Mouse (Mus musculus) hindbrain, embryonic 15.5 days (tissue): ENCODE data around the gene Dlg5. TPM values are rescaled to one million over a fixed set of nuclear protein-coding genes. Genes with fewer than 3 reads are reported as not detected.

Source experiments
- ATAC-seq: fragments of 200-750 bp; cut with Nextera tagmentation; 2 replicates; pipeline ENCODE4 v1.8.0; 2017; ENCODE audit warnings: low read depth, moderate number of reproducible peaks, moderate TSS enrichment; ENCODE audit not compliant: low FRiP score
- H3K27ac ChIP-seq: fragments of 300-500 bp; sonication (generic); replicated peaks from 2 replicates; pipeline ENCODE4 v1.5.1; 2015; ENCODE audit warnings: mild to moderate bottlenecking, inconsistent platforms
- H3K27me3 ChIP-seq: fragments of 300-500 bp; sonication (generic); 2 replicates; pipeline ENCODE4 v1.6.1; 2015; ENCODE audit warnings: control low read depth, inconsistent platforms
- H3K36me3 ChIP-seq: fragments of 300-500 bp; sonication (generic); 2 replicates; pipeline ENCODE4 v1.6.1; 2015; ENCODE audit warnings: control low read depth, inconsistent platforms
- H3K4me1 ChIP-seq: fragments of 300-500 bp; sonication (generic); replicated peaks from 2 replicates; pipeline ENCODE4 v1.6.1; 2015; ENCODE audit warnings: control low read depth, inconsistent platforms
- H3K4me2 ChIP-seq: fragments of 300-500 bp; sonication (generic); 2 replicates; pipeline ENCODE4 v1.6.1; 2015; ENCODE audit warnings: moderate library complexity, mild to moderate bottlenecking, inconsistent platforms
- H3K4me3 ChIP-seq: fragments of 300-500 bp; sonication (generic); 2 replicates; pipeline ENCODE4 v1.5.1; 2015; ENCODE audit warnings: mild to moderate bottlenecking, inconsistent platforms
- H3K9ac ChIP-seq: fragments of 300-500 bp; sonication (generic); 2 replicates; pipeline ENCODE4 v1.6.1; 2015; ENCODE audit warnings: inconsistent platforms
- H3K9me3 ChIP-seq: fragments of 300-500 bp; sonication (generic); 2 replicates; pipeline ENCODE4 v1.6.1; 2016; ENCODE audit warnings: control low read depth, inconsistent platforms
- WGBS: fragments of 180-500 bp; shearing (Covaris S2); methylation state at CpG from one replicate; pipeline ENCODE4 v1.1.7; 2015; 5-methylcytosine and 5-hydroxymethylcytosine counted together
- polyA plus RNA-seq: library from polyadenylated mRNA; unstranded; fragments of >200 nt; fragmentation: Nextera tagmentation; extraction: Ambion mirVana; gene quantifications from 2 replicates; pipeline ENCODE4 v1.2.1, GENCODE M21; 2015

The Dlg5 gene
- polyA plus RNA-seq, 1 experiment from 2014 or later = 20.6 TPM

DNA sequence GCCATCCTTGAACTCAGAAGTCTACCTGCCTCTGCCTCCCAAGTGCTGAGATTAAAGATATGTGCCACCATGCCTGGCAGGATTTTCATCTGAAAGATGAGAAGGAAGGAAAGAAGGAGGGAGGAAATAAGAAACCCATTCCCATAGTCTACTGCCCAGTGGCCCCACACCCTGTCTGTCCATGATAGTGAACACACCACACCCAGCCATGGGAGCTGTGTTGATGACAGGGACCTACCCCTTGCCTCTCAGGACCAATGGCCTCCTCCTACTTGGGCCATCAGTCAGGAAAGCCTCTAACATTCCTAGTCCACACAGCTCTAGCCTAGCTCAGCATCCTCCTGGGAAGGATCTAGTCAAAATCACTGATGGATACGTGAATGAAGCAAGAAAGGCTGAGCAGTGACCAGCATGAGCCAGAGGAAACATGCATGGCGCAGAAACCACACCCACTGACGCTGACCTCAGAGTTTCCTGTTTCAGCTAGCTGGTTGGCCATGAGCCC lies 102.7 kb downstream of the Dlg5 start:
- no peak overlapping the region for H3K4me3 ChIP-seq
- H3K27ac ChIP-seq = no peak overlapping the region
- H3K4me1 ChIP-seq = peaks cover 11% of the 10 kb centered on the region
- no peak overlapping the region for H3K9ac ChIP-seq
- peaks cover 47% of the 10 kb centered on the region for H3K36me3 ChIP-seq
- H3K27me3 ChIP-seq = no peaks in the 10 kb centered on the region
- H3K4me2 ChIP-seq = no peak overlapping the region
- WGBS = 89% methylated on average over 3 of the region's 3 CpGs
- no peak for ATAC-seq
- no peaks in the 10 kb centered on the region for H3K9me3 ChIP-seq

DNA sequence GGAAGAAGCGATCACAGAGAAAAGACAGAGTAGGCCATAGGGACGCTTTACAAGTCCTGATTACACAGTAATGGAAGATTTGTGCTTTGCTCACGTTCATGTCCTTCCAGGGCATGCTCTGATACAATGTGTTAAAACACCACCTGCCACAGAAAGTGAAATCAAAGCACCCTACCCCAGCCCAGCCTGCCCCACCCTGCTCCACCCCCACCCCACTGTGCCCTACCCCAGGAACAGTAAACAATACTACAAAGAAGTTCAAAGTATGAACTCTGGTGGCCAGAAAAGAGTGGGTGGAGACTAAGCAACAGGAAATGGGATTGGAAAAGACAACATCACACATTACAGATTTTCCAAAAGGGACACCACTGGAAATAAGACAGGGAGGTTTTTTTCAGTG lies 104.0 kb downstream of the Dlg5 start:
- Histone ChIP-seq H3K9ac (no peak overlapping the region), H3K4me1 (peaks cover 11% of the 10 kb centered on the region), H3K27ac (no peak overlapping the region), H3K9me3 (no peaks in the 10 kb centered on the region), H3K4me3 (no peak overlapping the region), H3K4me2 (no peak overlapping the region), H3K27me3 (no peaks in the 10 kb centered on the region), H3K36me3 (peaks cover 50% of the 10 kb centered on the region)
- no peak for ATAC-seq
- 83% methylated on average over 3 of the region's 3 CpGs for WGBS

- H3K4me2 ChIP-seq = no peak overlapping the region
- peaks cover 47% of the 10 kb centered on the region for H3K36me3 ChIP-seq
- WGBS = 84% methylated on average over 8 of the region's 8 CpGs
- no peak overlapping the region for H3K9ac ChIP-seq
- no peak for ATAC-seq
- no peak overlapping the region for H3K4me3 ChIP-seq
- no peak overlapping the region for H3K27ac ChIP-seq
- H3K9me3 ChIP-seq = no peaks in the 10 kb centered on the region
- H3K4me1 ChIP-seq = peaks cover 11% of the 10 kb centered on the region
- H3K27me3 ChIP-seq = no peaks in the 10 kb centered on the region
Measured at GRCm38 (mm10) chr14:24140297-24140812, 105.4 kb downstream of the Dlg5 start.

DNA sequence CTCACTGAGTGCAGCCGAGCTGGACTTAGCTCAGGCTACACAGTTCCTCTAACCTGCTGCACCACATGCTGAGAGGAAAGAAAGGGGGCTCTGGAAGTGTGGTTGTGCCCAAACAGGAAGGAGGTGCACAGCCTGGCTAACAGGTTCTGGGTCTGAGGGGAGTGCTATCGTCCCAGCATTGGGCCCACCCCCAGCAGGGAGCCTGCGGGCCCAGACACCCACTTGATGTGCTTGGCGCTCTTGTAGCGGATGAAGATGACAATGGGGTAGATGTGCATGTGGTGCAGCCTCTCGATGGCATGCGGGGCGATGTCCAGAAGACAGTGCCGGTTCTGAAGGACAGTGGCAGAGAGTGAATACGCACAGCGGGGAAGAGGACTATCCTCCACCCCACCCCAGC lies 108.8 kb downstream of the Dlg5 start:
- Histone ChIP-seq H3K27me3 (no peaks in the 10 kb centered on the region), H3K36me3 (peaks cover 46% of the 10 kb centered on the region), H3K27ac (no peak overlapping the region), H3K9me3 (no peaks in the 10 kb centered on the region), H3K9ac (no peak overlapping the region), H3K4me2 (no peak overlapping the region), H3K4me1 (no peaks in the 10 kb centered on the region), H3K4me3 (no peak overlapping the region)
- 85% methylated on average over 11 of the region's 11 CpGs for WGBS
- no peak for ATAC-seq

GRCm38 (mm10) chr14:24134623-24135290 lies 111.0 kb downstream of the Dlg5 start:
- Histone ChIP-seq H3K9ac (no peak overlapping the region), H3K36me3 (peaks cover 45% of the 10 kb centered on the region), H3K4me3 (no peak overlapping the region), H3K27ac (no peak overlapping the region), H3K4me2 (no peak overlapping the region), H3K9me3 (no peaks in the 10 kb centered on the region), H3K27me3 (no peaks in the 10 kb centered on the region), H3K4me1 (no peaks in the 10 kb centered on the region)
- no peak for ATAC-seq
- 86% methylated on average over 7 of the region's 7 CpGs for WGBS

GRCm38 (mm10) chr14:24133801-24134200 lies 111.9 kb downstream of the Dlg5 start:
- no peak for ATAC-seq
- 84% methylated on average over 8 of the region's 8 CpGs for WGBS
- H3K27me3 ChIP-seq = no peaks in the 10 kb centered on the region
- peaks cover 36% of the 10 kb centered on the region for H3K36me3 ChIP-seq
- H3K9ac ChIP-seq = no peak overlapping the region
- no peak overlapping the region for H3K4me3 ChIP-seq
- no peak overlapping the region for H3K4me2 ChIP-seq
- H3K4me1 ChIP-seq = no peaks in the 10 kb centered on the region
- H3K9me3 ChIP-seq = no peaks in the 10 kb centered on the region
- no peak overlapping the region for H3K27ac ChIP-seq

- no peak overlapping the region for H3K4me3 ChIP-seq
- H3K4me1 ChIP-seq = no peaks in the 10 kb centered on the region
- no peak overlapping the region for H3K4me2 ChIP-seq
- ATAC-seq = no peak
- no peak overlapping the region for H3K9ac ChIP-seq
- no peaks in the 10 kb centered on the region for H3K9me3 ChIP-seq
- H3K36me3 ChIP-seq = peaks cover 19% of the 10 kb centered on the region; the same call in 1 of the 2 replicates
- 42% methylated on average over 4 of the region's 4 CpGs for WGBS
- H3K27ac ChIP-seq = no peak overlapping the region
- H3K27me3 ChIP-seq = no peaks in the 10 kb centered on the region
Measured at GRCm38 (mm10) chr14:24132092-24132491, 113.6 kb downstream of the Dlg5 start.

- no peaks in the 10 kb centered on the region for H3K36me3 ChIP-seq
- no peaks in the 10 kb centered on the region for H3K9me3 ChIP-seq
- H3K4me2 ChIP-seq = no peak overlapping the region
- ATAC-seq = no peak
- 89% methylated on average over 2 of the region's 2 CpGs for WGBS
- no peak overlapping the region for H3K9ac ChIP-seq
- H3K27me3 ChIP-seq = no peaks in the 10 kb centered on the region
- H3K4me3 ChIP-seq = no peak overlapping the region
- H3K4me1 ChIP-seq = no peaks in the 10 kb centered on the region
- H3K27ac ChIP-seq = no peak overlapping the region
Measured at GRCm38 (mm10) chr14:24125069-24125468, 120.7 kb downstream of the Dlg5 start.

DNA sequence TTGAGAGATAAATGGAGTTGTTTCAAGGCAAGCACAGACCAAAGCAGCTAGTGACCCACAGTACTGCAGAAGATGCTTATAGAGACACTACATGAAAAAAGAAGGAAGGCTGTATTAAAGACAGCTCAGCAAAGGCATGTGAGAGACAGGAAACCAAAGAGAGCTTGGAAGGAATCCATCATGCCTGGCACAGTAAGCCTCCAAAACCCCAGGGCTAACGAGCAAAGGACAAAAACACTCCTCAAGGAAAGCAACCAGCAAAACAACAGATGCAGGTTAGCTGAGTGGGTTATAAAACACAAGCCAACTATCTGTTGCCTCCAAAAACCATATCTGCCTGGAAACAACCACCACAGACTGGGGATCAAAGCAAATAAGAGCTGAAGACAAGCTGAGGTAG lies 121.5 kb downstream of the Dlg5 start:
- H3K36me3 ChIP-seq = no peaks in the 10 kb centered on the region
- H3K4me3 ChIP-seq = no peak overlapping the region
- H3K27ac ChIP-seq = no peak overlapping the region
- 44% methylated on average over 1 of the region's 1 CpGs for WGBS
- H3K9ac ChIP-seq = no peak overlapping the region
- H3K27me3 ChIP-seq = no peaks in the 10 kb centered on the region
- no peaks in the 10 kb centered on the region for H3K4me1 ChIP-seq
- no peaks in the 10 kb centered on the region for H3K9me3 ChIP-seq
- ATAC-seq = no peak
- H3K4me2 ChIP-seq = no peak overlapping the region

GRCm38 (mm10) chr14:24106734-24107133 lies 139.0 kb downstream of the Dlg5 start:
- H3K27me3 ChIP-seq = no peaks in the 10 kb centered on the region
- ATAC-seq = no peak
- WGBS = 87% methylated on average over 2 of the region's 2 CpGs

DNA sequence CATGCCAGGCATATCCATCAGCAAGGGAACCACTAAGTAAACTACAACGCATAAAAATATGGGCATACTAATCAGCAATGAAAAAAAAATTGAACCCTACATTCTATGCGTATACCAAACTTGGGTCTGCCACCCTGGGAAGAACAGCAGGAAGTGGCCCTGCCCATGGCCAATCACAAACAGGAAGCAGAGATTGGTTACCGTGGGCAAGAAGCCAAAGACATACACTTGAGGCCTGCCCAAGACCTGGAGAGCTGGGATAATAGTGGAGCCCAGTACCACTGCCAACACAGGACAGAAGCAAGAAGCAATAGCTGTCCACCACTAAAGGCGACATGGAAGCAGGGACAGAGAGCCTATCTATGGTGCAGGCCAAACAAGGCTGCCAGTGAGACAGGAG lies 146.9 kb downstream of the Dlg5 start:
- Histone ChIP-seq H3K4me2 (no peak overlapping the region), H3K4me3 (no peak overlapping the region), H3K9me3 (no peaks in the 10 kb centered on the region), H3K9ac (no peak overlapping the region), H3K4me1 (no peaks in the 10 kb centered on the region), H3K27ac (no peak overlapping the region), H3K27me3 (no peaks in the 10 kb centered on the region), H3K36me3 (no peaks in the 10 kb centered on the region)
- WGBS = 84% methylated on average over 4 of the region's 4 CpGs
- no peak for ATAC-seq

More at GRCm38 (mm10) chr14:24106734-24107133, 139.0 kb downstream of the Dlg5 start:
- no peak overlapping the region for H3K4me2 ChIP-seq
- H3K4me3 ChIP-seq = no peak overlapping the region
- H3K9me3 ChIP-seq = no peaks in the 10 kb centered on the region
- no peak overlapping the region for H3K9ac ChIP-seq
- no peak overlapping the region for H3K27ac ChIP-seq
- no peaks in the 10 kb centered on the region for H3K36me3 ChIP-seq
- no peaks in the 10 kb centered on the region for H3K4me1 ChIP-seq

GRCm38 (mm10) chr14:24094656-24095055 lies 151.1 kb downstream of the Dlg5 start:
- Histone ChIP-seq H3K27me3 (no peaks in the 10 kb centered on the region), H3K27ac (no peak overlapping the region), H3K4me3 (no peak overlapping the region), H3K9me3 (no peaks in the 10 kb centered on the region), H3K9ac (no peak overlapping the region), H3K4me1 (no peaks in the 10 kb centered on the region), H3K4me2 (no peak overlapping the region), H3K36me3 (no peaks in the 10 kb centered on the region)
- ATAC-seq = no peak
- WGBS = 90% methylated on average over 1 of the region's 1 CpGs

DNA sequence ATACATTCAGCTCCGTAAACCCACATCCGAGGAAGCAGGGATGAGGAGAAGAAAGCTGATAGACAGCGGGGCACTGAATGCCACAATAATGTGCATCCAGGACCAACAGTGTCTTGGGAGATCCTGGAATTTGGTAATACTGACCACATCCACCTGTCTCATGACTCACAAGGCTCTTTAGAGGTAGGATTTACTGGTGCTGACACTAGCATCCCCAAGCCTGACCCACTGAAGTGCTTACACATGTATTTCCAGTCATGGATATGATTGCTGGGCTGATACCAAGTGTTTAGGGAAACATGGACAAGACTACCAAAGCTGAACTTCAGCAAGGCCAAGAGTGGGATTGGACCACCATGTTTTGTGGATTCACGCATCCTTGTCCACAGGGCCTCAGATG lies 152.5 kb downstream of the Dlg5 start:
- Histone ChIP-seq H3K36me3 (no peaks in the 10 kb centered on the region), H3K27ac (no peak overlapping the region), H3K4me3 (no peak overlapping the region), H3K27me3 (no peaks in the 10 kb centered on the region), H3K9me3 (no peaks in the 10 kb centered on the region), H3K4me2 (no peak overlapping the region), H3K4me1 (no peaks in the 10 kb centered on the region), H3K9ac (no peak overlapping the region)
- WGBS = 92% methylated on average over 4 of the region's 4 CpGs
- ATAC-seq = no peak
